Mouse (Mus musculus) CH12.LX (cell line): Measurements from ENCODE around the gene Nelfcd. TPM values are rescaled to one million over a fixed set of nuclear protein-coding genes. Genes with fewer than 3 reads are reported as not detected.

ENCODE experiments used
- DNase-seq: peaks from one replicate; pipeline ENCODE4 v3.0.0-alpha.2; 2013; ENCODE audit errors: extremely low read depth
- H3K27ac ChIP-seq: 2 replicates; pipeline ENCODE4 v1.5.1; 2012; ENCODE audit warnings: low read depth, mild to moderate bottlenecking, control low read depth, moderate library complexity; ENCODE audit not compliant: insufficient read depth
- H3K27me3 ChIP-seq: replicated peaks from 2 replicates; pipeline ENCODE3; 2012; ENCODE audit warnings: inconsistent platforms
- H3K36me3 ChIP-seq, 2 experiments: replicated peaks in 1 of 2; 2 replicates each; pipeline versions ENCODE3 to v1.6.1; 2012; ENCODE audit warnings: inconsistent platforms in 1 of 2, low read length in 1 of 2, mild to moderate bottlenecking in 1 of 2, mixed read lengths in 1 of 2, moderate library complexity in 1 of 2; ENCODE audit not compliant: control insufficient read depth in 1 of 2, insufficient read depth in 1 of 2
- H3K4me1 ChIP-seq, 2 experiments: 2 replicates each; pipeline ENCODE4 v1.6.1; 2012; ENCODE audit warnings: inconsistent platforms in 1 of 2, moderate library complexity in 1 of 2; ENCODE audit not compliant: insufficient read depth in 2 of 2, control insufficient read depth in 1 of 2
- H3K4me2 ChIP-seq: 2 replicates; pipeline ENCODE4 v1.6.1; 2012; ENCODE audit warnings: low read depth, mild to moderate bottlenecking, control low read depth; ENCODE audit not compliant: poor library complexity, insufficient read depth, severe bottlenecking
- H3K4me3 ChIP-seq, 3 experiments: fragments of 150-350 bp in 1 of 3; sonication (generic) in 1 of 3; replicated peaks in 1 of 3; 2 replicates each; pipeline versions ENCODE3 to v1.5.1; 2011 to 2012; ENCODE audit warnings: low read depth in 2 of 3, low read length in 2 of 3, mild to moderate bottlenecking in 2 of 3, moderate library complexity in 2 of 3, control low read depth in 1 of 3, improper control_type of control experiment in 1 of 3, inconsistent platforms in 1 of 3, mixed read lengths in 1 of 3; ENCODE audit not compliant: poor library complexity in 1 of 3
- H3K79me2 ChIP-seq: replicated peaks from 2 replicates; pipeline ENCODE4 v1.6.1; 2012; ENCODE audit warnings: mild to moderate bottlenecking, moderate library complexity; ENCODE audit not compliant: control insufficient read depth, poor library complexity, insufficient read depth, severe bottlenecking; ENCODE audit errors: extremely low read depth
- H3K9ac ChIP-seq: 2 replicates; pipeline ENCODE4 v1.6.1; 2012; ENCODE audit warnings: low read depth, mild to moderate bottlenecking, control low read depth, moderate library complexity; ENCODE audit not compliant: insufficient read depth
- H3K9me3 ChIP-seq: replicated peaks from 2 replicates; pipeline ENCODE3; 2012; ENCODE audit warnings: low read length, inconsistent platforms, mixed read lengths
- BHLHE40 ChIP-seq: IDR thresholded peaks from 2 replicates; pipeline ENCODE4 v1.6.1; 2011; ENCODE audit warnings: mild to moderate bottlenecking, low read depth, low read length, improper control_type of control experiment
- E2F4 ChIP-seq: IDR thresholded peaks from 2 replicates; pipeline ENCODE4 v1.6.1; 2011; ENCODE audit warnings: low read depth, low read length, improper control_type of control experiment; ENCODE audit not compliant: insufficient replicate concordance
- ETS1 ChIP-seq: conservative IDR thresholded peaks from 2 replicates; pipeline ENCODE4 v1.6.1; 2012; ENCODE audit warnings: low read depth, mild to moderate bottlenecking, inconsistent platforms, low read length, improper control_type of control experiment, moderate library complexity
- IRF4 ChIP-seq: IDR thresholded peaks from 2 replicates; pipeline ENCODE4 v1.6.1; 2014; ENCODE audit warnings: low read depth, mild to moderate bottlenecking, inconsistent platforms, low read length, improper control_type of control experiment
- JUND ChIP-seq: conservative IDR thresholded peaks from 2 replicates; pipeline ENCODE4 v1.6.1; 2011; ENCODE audit warnings: low read depth, low read length, improper control_type of control experiment
- KAT2A ChIP-seq: IDR thresholded peaks from 2 replicates; pipeline ENCODE4 v1.6.1; 2012; ENCODE audit warnings: low read length, improper control_type of control experiment, inconsistent platforms; ENCODE audit not compliant: insufficient replicate concordance
- MAFK ChIP-seq: IDR thresholded peaks from 2 replicates; pipeline ENCODE4 v1.6.1; 2011; ENCODE audit warnings: low read length, improper control_type of control experiment; ENCODE audit not compliant: insufficient replicate concordance
- MAX ChIP-seq: IDR thresholded peaks from 2 replicates; pipeline ENCODE4 v1.6.1; 2011; ENCODE audit warnings: low read length, improper control_type of control experiment
- MAZ ChIP-seq: IDR thresholded peaks from 2 replicates; pipeline ENCODE4 v1.6.1; 2012; ENCODE audit warnings: low read depth, mild to moderate bottlenecking, inconsistent platforms, low read length, improper control_type of control experiment, moderate library complexity
- RAD21 ChIP-seq: IDR thresholded peaks from 2 replicates; pipeline ENCODE4 v1.6.1; 2011; ENCODE audit warnings: low read depth, mild to moderate bottlenecking, low read length, improper control_type of control experiment, moderate library complexity
- SMC3 ChIP-seq: IDR thresholded peaks from 2 replicates; pipeline ENCODE4 v1.6.1; 2011; ENCODE audit warnings: low read depth, low read length, improper control_type of control experiment
- TBP ChIP-seq: conservative IDR thresholded peaks from 2 replicates; pipeline ENCODE4 v1.6.1; 2011; ENCODE audit warnings: low read depth, low read length, improper control_type of control experiment
- TCF12 ChIP-seq: IDR thresholded peaks from 2 replicates; pipeline ENCODE4 v1.6.1; 2014; ENCODE audit warnings: low read depth, mild to moderate bottlenecking, inconsistent platforms, low read length, improper control_type of control experiment
- ZMIZ1 ChIP-seq: IDR thresholded peaks from 2 replicates; pipeline ENCODE4 v1.6.1; 2012; ENCODE audit warnings: low read depth, mild to moderate bottlenecking, inconsistent platforms, low read length, improper control_type of control experiment
- ZNF384 ChIP-seq: IDR thresholded peaks from 2 replicates; pipeline ENCODE4 v1.6.1; 2012; ENCODE audit warnings: low read depth, low read length, improper control_type of control experiment, inconsistent platforms
- dilution Hi-C: fragments of 300-500 bp; cut with MboI; formaldehyde crosslinking; loops from 2 replicates; pipeline ENCODE4 v1.14.3; 2020; ENCODE audit warnings: low sequenced_read_pairs; ENCODE audit not compliant: extremely low pct_unique_long_range_greater_than_20kb, extremely low pct_ligation_motif_present
- in situ Hi-C: fragments of 300-500 bp; cut with MboI; formaldehyde crosslinking; loops from 3 replicates; pipeline ENCODE4 v1.14.3; 2019; ENCODE audit warnings: low sequenced_read_pairs, low pct_ligation_motif_present, low pct_unique_long_range_greater_than_20kb, mixed read lengths
- polyA plus RNA-seq: library from polyadenylated mRNA; unstranded; fragments of >175 nt; gene quantifications from 2 replicates; pipeline ENCODE4 v1.2.1, GENCODE M21; 2012; ENCODE audit warnings: low read depth; ENCODE audit not compliant: insufficient read length
- total RNA-seq, 2 experiments: library from RNA; depleted of rRNA; stranded (reverse); fragments of 300-350 nt in 1 of 2; fragments of >200 nt in 1 of 2; gene quantifications; 2 replicates each; pipeline ENCODE4 v1.2.3; 2012 to 2014

Nelfcd gene
- total and polyA plus RNA-seq, 3 experiments: 39.1 to 50.5 (median 44.6) TPM

GRCm38 (mm10) chr2:174397065-174397464 is 18.5 kb upstream of the Nelfcd start:
- in situ Hi-C loops: loop anchor here (5.0 kb wide), 1 partner anchor 40 kb away; no protein-coding TSS in a partner anchor

GRCm38 (mm10) chr2:174397881-174398280 is 17.7 kb upstream of the Nelfcd start:
- H3K27me3 ChIP-seq: no peaks in the 10 kb centered on the region
- H3K9ac ChIP-seq: no peak overlapping the region
- dilution Hi-C loops: no loop called here
- H3K9me3 ChIP-seq: no peaks in the 10 kb centered on the region
- peaks cover 3 to 7% of the 10 kb centered on the region in 2 experiments; a peak in 3 of 4 replicates for H3K4me1 ChIP-seq
- no peak overlapping the region for H3K4me2 ChIP-seq
- TF ChIP-seq TBP: no peak
- TF ChIP-seq BHLHE40: no peak
- no peak for TF ChIP-seq MAX
- TF ChIP-seq TCF12: no peak
- TF ChIP-seq E2F4: no peak
- no peak for TF ChIP-seq SMC3
- no peak for TF ChIP-seq RAD21
- TF ChIP-seq MAZ: no peak
- no peak for TF ChIP-seq JUND
- no peak for TF ChIP-seq ETS1
- no peak for TF ChIP-seq MAFK
- no peak for TF ChIP-seq ZNF384
- TF ChIP-seq, all 38 proteins: peak for 0
- H3K79me2 ChIP-seq: no peaks in the 10 kb centered on the region
- in situ Hi-C loops: loop anchor here (5.0 kb wide), 1 partner anchor 41 kb away; no protein-coding TSS in a partner anchor
- peaks cover 0 to 2% of the 10 kb centered on the region in 2 experiments for H3K36me3 ChIP-seq
- DNase-seq: no peak
- H3K4me3 ChIP-seq: no peak overlapping the region
- no peak overlapping the region for H3K27ac ChIP-seq

More at GRCm38 (mm10) chr2:174397065-174397464, 18.5 kb upstream of the Nelfcd start:
- no peak for TF ChIP-seq TCF12
- no peak for TF ChIP-seq KAT2A
- no peak for TF ChIP-seq SMC3
- no peak for TF ChIP-seq TBP
- no peak for TF ChIP-seq ZMIZ1
- TF ChIP-seq ETS1: no peak
- no peak for TF ChIP-seq IRF4
- TF ChIP-seq, all 38 proteins: peak for 0
- H3K27me3 ChIP-seq: no peaks in the 10 kb centered on the region
- H3K36me3 ChIP-seq: peaks cover 0 to 2% of the 10 kb centered on the region in 2 experiments
- no peak overlapping the region for H3K27ac ChIP-seq
- H3K4me3 ChIP-seq: no peak overlapping the region
- no peaks in the 10 kb centered on the region for H3K9me3 ChIP-seq
- DNase-seq: no peak
- H3K79me2 ChIP-seq: no peaks in the 10 kb centered on the region
- peaks cover 3 to 7% of the 10 kb centered on the region in 2 experiments; a peak in 3 of 4 replicates for H3K4me1 ChIP-seq
- no peak overlapping the region for H3K4me2 ChIP-seq
- dilution Hi-C loops: no loop called here
- no peak overlapping the region for H3K9ac ChIP-seq
